Mouse (Mus musculus) gastrocnemius, postnatal 10 days (tissue): ENCODE data around the gene Btnl2. TPM values are rescaled to one million over a fixed set of nuclear protein-coding genes. Genes with fewer than 3 reads are reported as not detected.

ENCODE experiments used
- DNase-seq: peaks from one replicate; pipeline ENCODE4 v3.0.0; 2021; ENCODE audit warnings: mixed read lengths
- total RNA-seq, 2 experiments: library from RNA; stranded (reverse); gene quantifications; 2 replicates each; pipeline ENCODE4 v1.2.3; 2021

Gene Btnl2
- total RNA-seq, 2 experiments from 2014 or later = 0.40 to 0.81 TPM

DNA sequence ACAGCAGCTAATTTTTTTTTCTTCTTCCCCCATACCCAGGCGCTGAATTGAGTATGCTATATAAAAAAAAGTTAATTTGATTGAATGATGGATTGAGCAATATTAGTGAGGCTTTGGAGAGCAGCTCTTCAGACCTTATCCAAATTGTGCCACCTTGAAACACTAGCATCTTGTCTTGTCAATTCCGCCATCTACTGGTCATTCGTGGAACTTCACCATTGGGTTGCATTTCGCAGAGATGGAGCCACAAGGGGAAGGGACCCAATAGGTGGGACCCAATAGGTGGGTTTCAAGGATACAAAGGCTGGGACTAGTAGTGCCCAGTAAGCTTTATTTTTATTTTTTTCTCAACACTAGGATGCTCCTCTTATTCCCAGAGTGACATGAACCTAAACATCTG is 5.2 kb upstream of the Btnl2 start:
- peak; percentile 70 for DNase-seq

DNA sequence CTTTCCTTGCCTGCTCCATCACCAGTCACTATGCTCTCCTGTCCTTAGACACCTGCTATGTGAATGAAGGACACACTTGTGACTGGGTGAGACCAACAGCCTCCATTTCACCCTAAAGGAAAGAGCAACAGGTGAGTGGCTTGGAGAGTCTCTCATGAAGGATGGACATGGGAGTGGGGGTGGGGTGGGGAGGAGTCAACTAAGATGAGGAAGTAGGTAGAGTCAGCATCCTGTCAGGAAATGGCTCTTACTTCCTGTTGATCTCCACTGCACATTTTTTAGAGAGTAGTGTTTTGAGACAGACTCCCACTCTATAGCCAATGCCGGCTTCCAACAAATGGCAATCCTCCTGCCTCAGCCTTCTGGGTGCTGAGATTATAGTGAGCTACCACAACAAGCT is 318 bp downstream of the Btnl2 start:
- no peak for DNase-seq

DNA sequence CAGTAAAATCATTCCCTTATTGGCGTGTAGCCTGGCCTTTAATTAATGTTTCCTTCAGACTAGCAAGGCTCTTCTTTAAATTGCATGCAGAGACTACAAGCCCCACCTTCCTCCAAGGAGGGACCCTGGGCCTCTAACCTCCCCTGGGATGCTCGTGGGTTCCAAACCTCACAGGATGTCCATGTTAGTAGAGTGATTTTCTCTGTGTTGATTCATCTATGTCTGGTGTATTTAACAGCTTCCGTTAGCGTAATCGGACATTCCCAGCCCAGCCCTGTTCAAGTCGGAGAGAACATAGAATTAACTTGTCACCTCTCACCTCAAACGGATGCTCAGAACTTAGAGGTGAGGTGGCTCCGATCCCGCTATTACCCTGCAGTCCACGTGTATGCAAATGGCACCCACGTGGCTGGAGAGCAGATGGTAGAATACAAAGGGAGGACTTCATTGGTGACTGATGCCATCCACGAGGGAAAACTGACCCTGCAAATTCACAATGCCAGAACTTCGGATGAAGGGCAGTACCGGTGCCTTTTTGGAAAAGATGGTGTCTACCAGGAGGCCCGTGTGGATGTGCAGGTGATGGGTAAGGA is 8.4 kb downstream of the Btnl2 start:
- DNase-seq = no peak

DNA sequence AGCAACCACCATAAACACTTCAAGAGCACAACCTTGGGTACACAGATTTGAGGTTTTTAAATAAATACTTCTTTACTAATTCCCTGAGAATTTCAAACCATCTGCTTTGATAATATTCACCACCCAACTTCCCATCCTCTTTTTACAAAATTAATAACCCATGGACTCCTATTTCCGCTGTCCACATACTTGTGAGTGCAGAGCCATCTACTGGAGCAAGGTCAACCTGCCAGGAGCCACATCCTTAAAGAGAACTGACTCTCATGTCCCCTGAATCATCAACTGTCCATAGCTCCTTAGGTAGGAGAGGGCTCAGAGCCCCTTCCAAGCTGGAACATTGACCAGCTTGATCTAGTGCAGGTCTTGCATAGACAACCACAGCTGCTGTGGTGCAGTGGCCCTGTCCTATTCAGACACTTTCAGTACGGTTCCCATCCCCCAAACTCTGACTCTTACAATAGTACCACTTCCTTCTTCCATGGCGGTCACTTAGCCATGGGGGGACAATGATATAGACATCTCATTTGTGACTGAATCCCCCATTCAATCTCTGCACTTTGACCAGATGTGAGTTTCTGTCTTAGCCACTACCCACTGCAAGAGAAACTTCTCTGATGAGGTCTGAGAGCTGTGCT is 9.2 kb downstream of the Btnl2 start:
- DNase-seq = no peak

DNA sequence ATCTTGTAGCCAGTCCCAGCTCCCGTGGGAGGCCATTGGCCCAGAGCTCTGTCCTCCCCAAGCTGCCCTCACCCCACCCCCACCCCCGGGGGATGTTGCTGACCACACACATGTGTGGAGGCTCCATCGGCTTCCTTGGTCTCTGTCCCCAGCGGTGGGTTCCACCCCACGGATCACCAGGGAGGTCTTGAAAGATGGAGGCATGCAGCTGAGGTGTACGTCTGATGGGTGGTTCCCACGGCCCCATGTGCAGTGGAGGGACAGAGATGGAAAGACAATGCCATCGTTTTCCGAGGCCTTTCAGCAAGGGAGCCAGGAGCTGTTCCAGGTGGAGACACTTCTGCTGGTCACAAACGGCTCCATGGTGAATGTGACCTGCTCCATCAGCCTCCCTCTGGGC is 10.4 kb downstream of the Btnl2 start:
- no peak for DNase-seq

DNA sequence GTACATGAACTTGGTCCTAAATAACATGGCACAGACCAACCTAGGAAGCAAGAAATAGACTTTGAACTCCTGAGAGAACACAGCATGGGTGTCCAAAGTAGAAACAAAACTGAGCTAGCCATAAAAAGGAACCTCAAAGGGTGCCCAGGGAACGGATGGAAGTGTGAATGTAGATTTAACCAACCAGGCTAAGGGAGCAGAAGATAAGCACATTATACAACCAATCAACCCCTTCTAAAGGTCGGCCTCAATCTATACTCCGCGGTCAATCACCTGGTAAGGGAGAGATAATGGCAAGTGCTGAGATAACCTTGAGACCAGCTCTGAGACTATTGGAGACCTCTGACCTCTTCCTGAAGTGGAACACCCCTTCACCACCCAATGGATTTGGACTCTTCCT is 15.9 kb downstream of the Btnl2 start:
- DNase-seq = no peak

DNA sequence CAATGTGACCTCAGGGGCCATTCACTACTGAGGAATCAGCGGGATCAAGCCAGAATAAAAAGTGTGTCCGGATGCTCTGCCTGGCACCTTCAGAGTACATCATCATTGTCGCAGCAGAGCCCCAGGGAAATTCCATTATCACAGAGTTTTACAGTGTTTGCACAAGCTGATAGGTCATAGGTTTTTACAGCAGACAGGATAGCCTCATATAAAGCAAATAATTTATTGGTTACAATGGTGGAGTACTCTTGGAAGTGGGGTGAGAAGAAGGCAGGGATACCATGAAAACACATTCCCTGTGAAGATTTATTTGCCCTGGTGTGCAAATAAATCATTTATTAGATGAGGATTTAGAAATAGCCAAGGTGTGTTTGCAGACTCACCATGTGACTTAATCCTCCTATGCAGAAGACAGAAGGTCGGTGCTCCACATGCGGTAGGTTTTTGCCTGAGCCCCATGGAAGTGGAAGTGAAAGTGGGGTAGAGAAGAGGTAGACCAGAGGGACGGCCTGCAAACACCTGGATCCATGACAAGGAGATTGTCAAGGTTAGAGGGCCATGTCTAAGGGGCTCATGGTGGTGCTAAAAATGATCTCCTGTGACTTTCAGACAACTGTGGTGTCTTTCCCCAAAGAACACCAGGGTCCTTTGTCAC is 18.6 kb downstream of the Btnl2 start:
- no peak for DNase-seq

DNA sequence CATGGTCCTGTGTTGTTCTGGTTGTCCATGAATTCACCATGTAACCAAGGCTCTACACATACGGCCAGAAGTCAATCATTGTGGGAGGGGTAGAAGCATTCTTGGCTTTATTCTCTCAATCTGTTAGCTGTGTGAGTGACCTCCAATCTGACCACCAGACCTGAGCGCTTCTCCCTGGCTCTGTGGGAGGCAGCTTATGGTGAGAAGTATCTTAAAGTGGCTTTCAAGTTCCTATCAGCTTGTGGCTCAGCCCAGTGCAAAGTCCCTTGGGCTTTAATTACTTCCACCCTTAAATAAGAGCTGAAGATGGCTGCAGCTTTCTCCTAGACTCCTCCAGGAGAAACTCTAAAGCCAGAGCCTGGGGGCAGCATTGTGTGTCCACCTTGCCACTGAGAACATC is 22.2 kb downstream of the Btnl2 start, which contains the start of gene Btnl1:
TSS of gene Btnl1 (plus strand) at position 286 of the 400 bp plus-strand sequence.
- DNase-seq = no peak

DNA sequence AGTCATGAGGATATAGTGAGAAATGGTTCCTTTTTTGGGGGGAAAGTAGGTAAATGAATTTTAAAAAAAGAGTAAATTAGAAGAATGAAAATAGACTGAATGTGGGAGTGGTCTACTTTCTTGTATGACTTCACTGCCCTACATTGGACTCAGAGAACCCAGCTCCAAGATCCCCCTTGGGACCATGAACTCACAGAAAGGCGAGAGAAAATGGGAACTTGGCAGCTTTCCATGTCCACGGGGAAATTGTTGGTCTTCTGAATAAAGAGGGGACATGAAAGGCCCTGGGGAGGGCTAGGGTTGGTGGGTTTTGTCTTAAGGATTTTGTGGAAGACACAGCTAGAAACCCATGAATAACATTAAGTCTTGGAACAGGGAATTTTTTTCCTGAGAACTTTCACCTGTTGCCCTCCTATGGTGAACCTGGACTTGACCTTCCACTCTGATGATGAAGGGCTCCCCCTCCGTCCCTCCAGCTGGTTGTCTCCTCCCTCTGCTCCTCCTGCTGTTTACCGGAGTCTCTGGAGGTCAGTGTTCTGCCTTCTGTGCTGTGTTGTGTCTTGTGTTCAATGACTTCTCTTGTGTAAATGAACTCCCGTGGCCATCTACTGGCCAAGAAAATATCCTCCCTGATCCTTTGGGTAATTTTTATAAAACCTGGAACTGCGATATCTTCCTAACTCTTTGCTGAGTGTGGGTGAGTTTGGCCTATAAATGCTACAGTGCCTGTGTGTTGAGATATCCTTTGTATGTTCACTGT is 23.0 kb downstream of the Btnl2 start:
- DNase-seq = no peak

DNA sequence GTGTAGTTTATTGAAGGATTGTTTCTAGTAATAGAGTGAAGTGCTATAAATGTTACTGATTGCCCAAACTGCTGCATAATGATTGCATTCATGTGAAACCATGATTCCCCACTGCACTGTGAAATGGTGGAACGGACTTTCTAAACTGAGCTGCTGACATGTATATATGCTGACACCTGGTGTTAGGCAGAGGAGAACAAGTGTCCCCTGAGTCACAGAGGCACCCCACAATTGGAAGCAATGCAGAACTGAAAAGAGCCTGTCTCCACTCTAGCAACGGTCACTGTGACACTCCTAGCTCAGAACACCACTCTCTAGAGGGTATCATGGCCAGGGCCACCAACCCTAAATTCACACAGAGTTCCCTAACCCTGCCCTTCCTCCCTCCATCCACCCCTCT is 24.1 kb downstream of the Btnl2 start:
- no peak for DNase-seq

DNA sequence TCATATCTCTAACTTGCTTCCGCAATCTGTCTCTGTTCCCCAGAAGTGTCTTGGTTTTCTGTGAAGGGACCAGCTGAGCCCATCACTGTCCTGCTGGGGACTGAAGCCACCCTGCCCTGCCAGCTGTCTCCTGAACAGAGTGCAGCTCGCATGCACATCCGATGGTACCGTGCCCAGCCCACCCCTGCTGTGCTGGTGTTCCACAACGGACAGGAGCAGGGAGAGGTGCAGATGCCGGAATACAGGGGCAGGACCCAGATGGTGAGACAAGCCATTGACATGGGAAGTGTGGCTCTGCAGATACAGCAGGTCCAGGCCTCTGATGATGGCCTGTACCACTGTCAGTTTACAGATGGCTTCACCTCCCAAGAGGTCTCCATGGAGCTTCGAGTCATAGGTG is 24.8 kb downstream of the Btnl2 start:
- no peak for DNase-seq

DNA sequence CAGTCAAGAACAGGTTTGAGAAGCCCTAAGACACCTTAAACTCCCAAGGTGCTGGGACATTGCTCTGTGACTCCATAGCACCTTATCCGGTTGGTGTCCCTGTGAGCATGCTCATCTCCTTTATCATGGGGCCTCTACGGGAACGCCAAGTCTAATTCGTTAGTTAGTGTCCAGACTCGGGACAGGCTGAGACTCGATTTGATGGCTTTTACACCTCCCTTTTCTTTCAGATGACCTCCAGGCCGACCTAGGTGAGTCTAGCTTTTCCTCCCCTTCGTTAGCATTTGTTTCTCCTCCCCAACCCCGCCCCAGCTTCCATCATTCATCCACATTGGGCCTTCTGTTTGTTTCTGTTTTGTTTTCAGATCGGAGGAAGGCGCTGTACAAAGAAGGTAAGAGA is 27.3 kb downstream of the Btnl2 start:
- no peak for DNase-seq

DNA sequence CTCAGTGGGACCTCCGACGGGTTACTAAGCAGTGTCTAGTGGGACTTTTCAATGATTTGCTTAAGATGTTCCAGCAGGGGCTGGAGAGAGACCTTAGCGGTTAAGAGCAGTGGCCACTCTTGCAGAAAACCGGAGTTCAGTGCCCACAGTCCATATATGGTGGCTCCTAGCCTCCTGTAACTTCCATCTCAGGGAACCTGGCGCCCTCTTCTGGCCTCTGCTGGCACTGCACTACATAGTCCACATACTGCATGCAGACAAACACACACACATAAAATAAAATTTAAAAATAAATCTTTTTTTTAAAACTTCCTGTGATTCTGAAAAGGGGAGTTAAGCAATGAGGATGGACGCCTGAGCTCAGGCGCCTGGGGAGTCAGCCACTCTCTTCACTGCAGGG is 28.6 kb downstream of the Btnl2 start:
- no peak for DNase-seq

DNA sequence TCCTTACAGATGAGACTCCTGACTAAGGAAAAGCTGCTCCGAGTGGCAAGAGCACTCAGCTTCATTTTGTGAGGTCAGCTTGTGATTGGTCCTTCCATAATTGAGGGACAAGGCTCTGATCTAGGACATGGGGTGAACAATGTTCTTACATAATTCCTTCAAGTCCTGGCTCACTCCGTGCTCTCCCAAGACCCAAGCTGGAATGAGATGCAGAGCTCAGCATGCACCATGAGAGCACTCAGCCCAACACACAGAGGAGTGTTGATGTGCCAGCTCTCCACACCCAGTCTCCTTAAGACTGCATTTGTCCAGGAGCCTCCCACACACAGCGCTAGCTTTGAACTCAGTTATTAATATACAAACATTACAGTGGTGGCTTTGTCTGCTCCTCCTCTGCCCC is 30.1 kb downstream of the Btnl2 start:
- DNase-seq = no peak

DNA sequence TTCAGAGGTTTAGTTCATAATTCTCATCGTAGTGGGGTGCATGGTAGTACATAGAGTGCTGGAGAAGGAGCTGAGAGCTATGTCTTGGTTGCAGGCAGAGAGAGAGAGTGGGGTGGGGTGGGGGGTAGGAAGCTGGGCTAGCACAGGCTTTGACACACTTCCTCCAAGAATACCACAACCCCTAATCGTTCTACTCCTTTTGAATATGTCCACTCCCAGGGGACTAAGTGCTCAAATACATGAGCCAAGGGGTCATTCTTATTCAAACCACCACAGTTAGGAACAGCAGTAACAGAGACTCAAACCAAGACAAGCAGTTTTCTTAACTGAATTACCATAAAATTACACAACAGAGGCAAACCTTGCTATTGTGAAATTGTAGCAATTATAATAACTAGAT is 32.0 kb downstream of the Btnl2 start:
- DNase-seq = no peak

DNA sequence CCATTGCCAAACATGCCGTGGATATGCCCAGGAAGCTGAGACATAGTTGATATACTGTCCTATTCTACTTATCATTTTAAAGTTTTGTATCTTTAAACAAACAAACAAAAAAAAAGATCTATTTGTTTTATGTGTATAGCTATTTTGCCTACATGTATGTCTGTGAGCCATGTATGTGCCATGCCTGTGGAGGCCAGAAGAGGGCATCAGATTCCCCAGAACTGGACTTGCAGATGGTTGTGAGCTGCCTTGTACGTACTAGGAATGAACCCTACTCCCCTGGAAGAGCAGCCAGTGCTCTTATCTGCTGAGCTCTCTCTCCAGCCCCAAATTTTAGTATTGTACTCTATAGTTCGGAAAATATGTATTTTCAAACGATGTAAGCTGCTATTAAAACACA is 33.9 kb downstream of the Btnl2 start:
- DNase-seq = no peak

DNA sequence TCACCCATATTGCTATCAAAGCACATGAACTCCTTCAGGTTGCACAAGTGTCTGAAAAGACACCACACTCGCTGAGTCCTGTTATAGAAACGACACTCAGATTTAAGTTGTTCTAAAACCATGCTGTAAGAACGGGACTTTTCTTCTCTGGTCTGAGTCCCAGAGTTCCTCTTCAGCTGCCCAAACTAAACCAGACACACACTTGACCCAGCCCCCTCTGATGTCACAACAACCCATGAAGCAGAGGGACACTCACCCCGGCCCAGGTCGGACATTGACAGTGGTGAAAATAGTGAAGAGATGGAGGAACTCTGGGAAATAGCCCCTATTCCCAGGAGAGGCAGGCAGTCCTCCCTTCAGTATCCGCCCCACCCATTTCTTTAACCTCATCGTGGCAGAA is 36.9 kb downstream of the Btnl2 start:
- DNase-seq = no peak

DNA sequence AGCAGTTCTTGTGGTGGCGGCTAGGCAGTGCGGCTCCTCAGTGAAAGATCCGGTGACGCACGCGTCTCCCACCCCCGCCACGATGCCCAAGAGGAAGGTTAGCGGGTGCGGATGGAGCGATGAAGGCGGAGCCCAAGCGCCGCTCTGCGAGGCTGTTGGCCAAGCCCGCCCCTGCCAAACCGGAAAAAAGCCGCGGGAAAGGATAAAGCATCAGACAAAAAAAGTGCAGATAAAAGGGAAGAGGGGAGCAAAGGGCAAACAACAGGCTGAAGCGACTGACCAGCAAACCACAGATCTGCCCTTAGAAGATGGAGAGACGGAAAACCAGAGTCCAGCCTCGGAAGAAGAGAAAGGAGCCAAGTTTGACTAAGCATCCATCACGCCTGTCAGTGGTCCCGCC is 37.7 kb downstream of the Btnl2 start:
- DNase-seq = peak; percentile 21

DNA sequence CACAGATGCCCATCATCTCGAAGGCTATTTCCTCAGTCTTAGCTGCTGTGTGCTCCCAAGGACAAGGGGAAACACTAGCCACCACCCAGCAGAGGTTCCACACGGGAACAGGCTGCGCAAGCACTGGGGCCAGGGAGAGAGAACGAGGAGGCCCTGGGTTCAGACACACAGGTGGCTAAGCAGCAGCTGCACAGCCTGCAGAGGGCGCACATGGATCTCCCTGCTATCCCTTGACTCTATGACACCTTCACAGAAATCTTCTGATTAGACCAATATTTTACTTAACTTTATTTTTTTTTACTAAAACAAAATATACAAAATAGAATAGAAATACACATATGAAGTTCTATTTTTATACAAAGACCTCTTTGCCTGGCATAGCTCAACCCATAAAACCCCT is 42.7 kb downstream of the Btnl2 start:
- DNase-seq = no peak

DNA sequence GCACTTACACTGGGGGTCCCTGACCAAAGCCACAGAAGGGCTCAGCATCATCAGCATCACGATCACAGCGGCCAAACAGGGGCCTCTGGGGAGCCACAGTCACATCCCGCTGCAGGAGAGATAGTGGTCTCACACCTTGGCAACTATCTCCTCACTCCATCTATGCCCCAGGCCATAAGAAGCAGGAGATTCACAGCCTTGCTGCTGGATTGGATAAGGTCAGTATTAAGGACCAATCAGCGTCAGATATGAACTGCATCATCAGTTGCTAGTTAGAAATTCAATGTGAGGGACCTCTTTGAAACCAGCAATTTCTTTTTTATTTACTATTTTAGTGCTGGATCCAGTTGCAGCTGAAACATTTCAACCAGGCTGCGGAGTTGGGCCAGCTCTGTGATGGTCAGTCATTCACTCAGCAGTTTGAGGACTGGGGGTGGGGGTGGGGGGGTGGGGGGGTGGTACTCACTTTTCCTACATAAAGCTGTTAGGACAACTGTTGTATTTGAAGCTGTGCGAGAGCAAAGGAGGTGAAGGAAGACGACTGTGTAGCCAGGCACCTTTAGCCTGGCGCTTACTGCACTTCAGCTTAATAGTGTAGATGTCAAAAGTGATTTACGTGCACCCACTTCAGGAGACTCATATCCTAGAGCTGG is 43.6 kb downstream of the Btnl2 start:
- DNase-seq = no peak

DNA sequence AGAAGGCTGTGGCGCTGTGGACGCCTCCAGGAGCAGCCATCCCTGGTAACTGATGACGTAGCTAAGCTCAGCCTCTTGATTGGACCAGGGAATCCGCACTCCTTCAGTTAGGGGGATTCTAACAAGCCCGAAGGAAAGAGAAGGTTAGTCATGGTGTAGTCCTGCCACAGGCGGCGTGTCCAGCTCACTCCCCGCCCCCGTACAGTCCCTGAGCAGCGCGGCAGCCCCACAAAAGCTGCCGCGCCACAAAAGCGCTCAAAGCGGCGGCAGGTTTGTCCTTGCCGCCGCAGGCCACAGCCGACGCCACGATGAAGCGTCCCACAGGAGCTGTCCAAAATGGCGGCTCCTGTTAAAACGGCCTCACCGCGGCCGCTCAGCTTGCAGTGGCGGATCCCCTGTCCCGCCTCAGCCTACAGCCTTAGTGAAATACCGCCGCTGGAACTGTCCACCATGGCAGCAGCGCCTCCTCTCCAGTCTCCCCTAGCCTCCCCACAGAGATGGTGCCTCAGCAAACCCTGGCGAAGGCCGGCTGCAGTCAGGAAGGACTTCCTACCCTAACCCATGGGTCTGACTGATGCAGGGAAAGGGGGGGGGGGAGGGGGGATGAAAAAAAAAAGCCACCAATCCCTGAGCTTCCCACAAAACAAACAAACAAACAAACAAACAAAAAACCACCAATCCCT is 44.2 kb downstream of the Btnl2 start, which contains the start of gene BC051142:
TSS of gene BC051142 (plus strand) at position 110 of the 683 bp plus-strand sequence.
- DNase-seq = peak; percentile 52

DNA sequence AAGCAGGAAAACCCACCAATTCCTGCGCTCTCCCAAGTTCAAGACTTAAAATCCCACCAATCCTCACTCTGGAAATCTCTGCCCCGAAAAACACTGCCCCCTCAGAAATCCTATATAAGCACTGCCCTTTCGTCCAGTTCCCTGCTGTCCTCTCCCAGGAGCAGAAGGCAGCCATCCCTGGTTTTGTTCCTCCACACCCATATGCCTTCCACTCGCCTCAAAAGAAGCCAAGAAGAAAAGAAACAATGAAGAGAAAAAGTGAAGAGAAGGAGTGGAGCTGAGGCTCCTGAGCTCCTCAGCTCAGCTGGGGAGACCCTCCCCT is 44.7 kb downstream of the Btnl2 start:
- DNase-seq = no peak
